Mouse (Mus musculus): ENCODE measurements around the gene Tmem94.
"Not testable (repeated sequence)": the region's sequence is repeated elsewhere in the genome, so short reads cannot be mapped to it uniquely, and the experiment has no call there.

The Tmem94 gene

DNA sequence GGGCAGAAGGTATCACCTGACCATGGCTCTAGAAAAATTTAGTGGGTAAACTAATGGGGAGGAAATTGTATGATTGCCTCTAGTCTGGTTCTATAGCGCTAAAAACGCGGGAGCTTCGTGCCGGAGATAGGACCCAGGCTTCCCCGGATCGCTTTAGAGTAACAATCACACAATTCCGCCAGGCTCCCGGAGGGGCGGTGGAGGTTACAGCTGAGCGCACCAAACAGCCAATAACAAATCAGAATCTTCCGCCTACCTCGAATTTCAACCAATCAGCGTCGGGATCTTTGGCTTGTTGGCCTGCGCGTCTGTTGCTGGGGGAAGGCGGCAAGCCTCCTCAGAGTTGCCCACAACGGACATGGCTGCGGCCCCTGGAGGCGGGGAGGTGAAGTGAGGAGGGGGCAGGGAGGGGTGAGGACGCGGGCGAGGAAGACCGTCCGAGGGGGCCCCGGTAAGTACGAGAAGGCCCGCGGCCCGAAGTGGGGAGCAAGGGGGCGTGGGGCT, at the start of gene Tmem94:
Gene Tmem94, plus strand, starts transcription at position 331 of the 504 bp plus-strand sequence.
- peak; percentile 65 for DNase-seq (ENCODE audit: extremely low read depth, low read depth, low spot score)

- no peak for DNase-seq (ENCODE audit: extremely low read depth, low read depth, low spot score)
Measured at GRCm38 (mm10) chr11:115716410-115717338, 48.6 kb upstream of the Tmem94 start.

DNA sequence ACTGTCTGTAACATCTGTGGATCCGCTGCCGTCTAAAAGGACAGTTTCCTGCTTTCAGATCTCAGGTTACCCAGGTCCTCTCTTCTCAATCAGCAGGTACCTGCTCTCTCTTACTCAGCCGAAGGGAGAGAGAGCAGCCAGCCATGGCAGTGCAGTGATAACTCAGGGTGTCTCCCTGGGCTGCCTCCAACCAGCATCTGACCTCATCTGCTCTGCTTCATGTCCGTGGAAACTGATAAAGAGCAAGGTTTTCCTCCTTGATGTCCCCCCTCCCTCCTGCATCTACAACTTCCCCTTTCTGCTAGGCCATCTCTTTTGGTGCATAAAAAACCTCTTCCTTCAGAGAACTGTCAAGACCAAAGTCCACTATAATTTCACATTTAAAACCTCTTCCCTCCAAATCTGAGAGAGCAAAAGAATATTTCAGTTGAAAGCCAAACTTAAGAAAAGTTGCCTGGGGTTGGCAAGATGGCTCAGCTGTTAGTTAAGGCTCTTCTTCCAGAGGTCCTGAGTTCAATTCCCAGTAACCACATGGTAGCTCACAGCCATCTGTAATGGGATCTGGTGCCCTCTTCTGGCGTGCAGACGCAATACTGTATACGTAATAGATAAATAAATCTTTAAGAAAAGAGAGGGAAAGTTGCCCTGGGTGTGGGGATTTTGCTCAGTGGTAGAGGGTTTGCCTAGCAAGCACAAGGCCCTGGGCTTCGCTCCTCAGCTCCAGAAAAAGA, 47.4 kb upstream of the Tmem94 start:
- no peak for DNase-seq (ENCODE audit: extremely low read depth, low read depth, low spot score)

DNA sequence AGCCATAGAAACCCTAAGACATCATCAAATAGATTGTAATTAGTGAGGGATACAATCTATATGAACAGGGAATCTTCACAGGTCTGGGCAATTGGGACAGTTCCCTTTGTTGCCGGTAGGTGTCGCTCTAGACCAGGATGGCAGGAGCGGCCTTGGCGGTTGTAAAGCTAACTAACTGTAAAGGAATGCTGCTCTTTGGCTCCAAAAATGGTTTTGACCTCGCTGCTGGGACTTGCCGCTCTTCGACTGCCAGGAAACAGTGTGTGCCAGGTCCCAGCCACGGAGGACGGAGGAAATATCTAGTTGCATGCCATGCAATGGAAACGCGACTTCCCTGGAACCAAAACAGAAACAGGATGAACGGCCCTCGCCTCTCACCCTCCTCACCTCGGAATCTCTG, 42.6 kb upstream of the Tmem94 start:
- peak; percentile 45 for DNase-seq (ENCODE audit: extremely low read depth, low read depth, low spot score)

DNA sequence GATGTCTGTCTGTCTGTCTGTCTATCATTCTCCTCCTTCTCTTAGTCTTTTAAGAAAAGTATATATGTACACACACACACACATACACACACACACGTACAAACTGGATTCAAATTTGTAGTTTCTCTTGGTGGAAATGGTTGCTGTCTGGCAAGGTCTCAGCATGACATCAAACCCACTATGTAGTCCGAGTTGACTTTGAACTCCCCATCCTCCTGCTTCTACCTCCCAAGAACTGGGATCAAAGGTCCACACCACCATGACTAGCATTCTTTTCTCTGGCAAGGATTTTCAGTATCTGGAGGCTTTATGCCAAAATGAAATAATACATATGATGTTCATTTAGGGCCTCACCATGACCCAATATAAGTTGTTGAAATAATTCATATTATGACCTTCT, 42.0 kb upstream of the Tmem94 start:
- DNase-seq (ENCODE audit: extremely low read depth, low read depth, low spot score) = no peak

DNA sequence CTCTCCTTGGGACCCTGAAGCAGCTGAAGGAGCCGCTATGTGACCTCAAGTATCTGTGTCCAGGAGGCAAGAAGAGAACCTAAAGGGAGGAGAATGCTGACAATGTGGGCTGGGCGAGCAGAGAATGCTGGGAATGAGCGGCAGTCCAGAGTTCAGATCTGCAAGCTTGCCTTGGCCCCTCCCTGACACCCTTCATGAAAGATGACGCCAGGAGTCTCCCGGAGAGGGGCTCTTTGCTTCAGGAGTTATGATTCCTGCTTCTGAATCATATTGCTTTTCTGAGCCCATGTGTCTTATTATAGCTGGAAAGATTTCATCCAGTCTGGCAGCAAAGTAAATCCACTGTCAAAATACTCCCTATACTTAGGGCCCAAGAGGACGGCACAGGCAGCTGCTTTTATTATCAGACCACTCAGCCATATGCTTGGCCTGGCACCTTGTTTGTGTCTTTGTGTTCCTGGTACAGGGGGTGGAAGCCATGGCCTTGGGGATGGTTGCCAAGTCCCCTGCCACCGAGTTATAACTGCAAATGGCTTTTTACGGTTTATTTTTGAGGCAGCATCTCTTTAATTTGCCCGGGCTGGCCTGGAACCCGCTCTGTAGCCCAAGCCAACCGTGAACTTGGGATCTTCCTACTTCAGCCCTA, 31.1 kb upstream of the Tmem94 start:
- no peak for DNase-seq (ENCODE audit: extremely low read depth, low read depth, low spot score)

DNA sequence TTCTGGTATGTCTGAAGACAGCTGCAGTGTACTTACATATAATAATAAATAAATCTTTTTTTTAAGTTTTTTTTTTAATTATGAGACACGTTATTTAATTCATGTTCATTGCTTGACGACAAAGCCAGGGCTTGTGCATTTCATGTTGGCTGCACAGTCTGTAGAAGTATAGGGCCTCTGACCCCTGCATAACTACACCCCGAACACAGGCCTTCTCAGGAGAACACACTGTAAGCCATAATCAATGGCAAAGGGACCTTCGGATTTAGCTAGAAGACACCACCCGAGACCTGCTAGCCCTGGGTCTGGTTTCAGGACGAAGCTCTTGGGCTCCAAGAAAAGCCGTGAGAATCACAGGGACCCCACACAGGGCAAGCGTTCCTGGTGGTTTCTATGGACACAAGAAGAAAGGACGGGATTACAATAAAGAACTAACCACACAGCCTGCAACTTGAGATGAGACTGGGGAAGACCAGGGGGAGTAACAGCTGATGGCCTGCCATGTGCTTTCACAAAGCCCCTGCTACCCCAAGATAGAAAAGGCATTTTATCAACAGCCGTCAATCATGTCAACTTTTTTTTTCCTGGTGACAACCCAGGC, 27.5 kb upstream of the Tmem94 start:
- DNase-seq (ENCODE audit: extremely low read depth, low read depth, low spot score) = no peak

DNA sequence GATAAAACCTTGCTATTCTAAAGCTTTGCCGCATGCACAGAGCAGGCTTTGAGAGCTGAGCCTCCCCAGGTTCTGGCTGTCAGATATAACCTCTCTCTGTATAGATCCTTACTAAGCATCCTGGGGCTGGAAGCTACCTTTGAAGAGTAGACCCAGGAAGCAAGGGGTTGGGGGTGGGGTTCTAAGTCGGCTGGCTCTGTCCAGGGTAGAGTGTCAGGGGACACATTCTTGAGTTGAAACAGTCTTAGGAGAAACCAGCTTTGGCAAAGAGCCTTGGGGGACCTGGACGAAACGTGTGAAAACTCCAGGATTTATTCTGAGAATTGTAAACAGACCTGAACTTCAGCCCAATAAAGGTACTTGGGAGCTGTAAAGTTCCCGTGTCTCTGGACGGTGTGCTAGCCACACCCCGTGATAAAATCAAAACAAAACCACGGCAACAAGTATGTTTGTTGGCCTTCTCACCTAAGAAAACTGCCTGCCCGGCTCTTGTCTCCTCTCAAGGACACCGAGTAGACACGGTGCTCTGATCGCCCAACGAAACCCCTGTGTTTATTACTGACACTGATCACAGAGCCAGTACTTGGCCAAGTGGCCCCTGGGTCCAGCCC, 26.9 kb upstream of the Tmem94 start:
- DNase-seq (ENCODE audit: extremely low read depth, low read depth, low spot score) = no peak

GRCm38 (mm10) chr11:115741070-115741469, 24.2 kb upstream of the Tmem94 start:
- DNase-seq (ENCODE audit: extremely low read depth, low read depth, low spot score) = peak; percentile 61

DNA sequence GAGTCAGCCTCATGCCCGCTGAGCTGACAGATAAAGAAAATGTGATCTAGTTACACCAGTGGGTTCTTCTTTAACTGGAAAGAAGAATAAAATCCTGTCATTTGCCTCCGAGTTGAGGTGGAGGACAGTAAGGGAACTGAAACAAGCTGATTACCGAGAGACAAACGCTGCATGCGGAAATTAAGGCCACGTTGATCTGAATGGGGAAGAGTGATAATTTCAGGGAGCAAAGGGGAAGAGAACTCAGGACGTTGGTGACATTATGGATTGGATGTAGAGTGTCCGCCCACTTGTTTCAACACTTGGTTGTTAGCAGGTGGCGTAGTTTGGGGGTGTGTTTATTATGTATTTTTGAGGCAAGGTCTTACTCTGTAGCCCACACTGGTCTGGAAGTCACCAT, 22.3 kb upstream of the Tmem94 start:
- DNase-seq (ENCODE audit: extremely low read depth, low read depth, low spot score) = no peak

GRCm38 (mm10) chr11:115744385-115744784, 20.8 kb upstream of the Tmem94 start:
- DNase-seq (ENCODE audit: extremely low read depth, low read depth, low spot score) = peak; percentile 56

DNA sequence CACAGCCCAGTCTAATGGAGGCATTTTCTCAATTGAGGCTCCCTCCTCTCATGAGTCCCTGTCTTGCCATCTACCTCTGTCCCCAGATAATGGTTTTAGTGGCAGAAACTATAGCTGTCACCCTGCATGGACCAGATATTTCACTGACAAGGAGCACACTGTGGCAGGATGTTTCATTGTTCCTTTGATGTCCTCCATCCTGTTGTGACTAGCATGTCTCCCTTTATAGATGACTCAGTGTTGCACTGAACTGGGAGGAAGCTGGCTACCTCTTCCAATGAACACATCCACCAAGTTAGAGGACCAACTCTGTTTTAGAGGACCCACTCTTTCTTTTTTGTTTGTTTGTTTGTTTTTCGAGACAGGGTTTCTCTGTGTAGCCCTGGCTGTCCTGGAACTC, 19.1 kb upstream of the Tmem94 start:
- no peak for DNase-seq (ENCODE audit: extremely low read depth, low read depth, low spot score)

GRCm38 (mm10) chr11:115746762-115747161, 18.5 kb upstream of the Tmem94 start:
- no peak for DNase-seq (ENCODE audit: extremely low read depth, low read depth, low spot score)

DNA sequence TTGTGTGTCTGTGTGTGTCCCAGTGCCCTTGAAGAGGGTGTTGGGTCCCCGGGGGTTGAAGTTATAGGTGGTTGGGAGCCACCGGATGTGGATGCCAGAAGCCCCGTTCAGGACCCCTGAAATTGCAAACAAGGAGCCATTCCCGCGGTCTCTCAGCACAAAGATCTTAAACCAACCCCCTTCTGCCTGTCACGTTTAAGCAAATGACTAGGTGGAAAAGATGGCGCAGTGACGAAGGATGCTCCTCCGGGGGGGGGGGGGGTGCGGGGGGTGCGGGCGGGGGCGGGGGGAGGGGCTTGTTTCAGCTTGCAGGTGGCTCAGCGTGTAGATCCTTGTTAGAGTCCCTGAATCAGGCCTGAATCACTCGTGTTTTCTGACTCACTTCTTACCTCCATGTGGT, 17.9 kb upstream of the Tmem94 start:
- DNase-seq (ENCODE audit: extremely low read depth, low read depth, low spot score) = no peak

GRCm38 (mm10) chr11:115749834-115750233, 15.4 kb upstream of the Tmem94 start:
- DNase-seq (ENCODE audit: extremely low read depth, low read depth, low spot score) = no peak

DNA sequence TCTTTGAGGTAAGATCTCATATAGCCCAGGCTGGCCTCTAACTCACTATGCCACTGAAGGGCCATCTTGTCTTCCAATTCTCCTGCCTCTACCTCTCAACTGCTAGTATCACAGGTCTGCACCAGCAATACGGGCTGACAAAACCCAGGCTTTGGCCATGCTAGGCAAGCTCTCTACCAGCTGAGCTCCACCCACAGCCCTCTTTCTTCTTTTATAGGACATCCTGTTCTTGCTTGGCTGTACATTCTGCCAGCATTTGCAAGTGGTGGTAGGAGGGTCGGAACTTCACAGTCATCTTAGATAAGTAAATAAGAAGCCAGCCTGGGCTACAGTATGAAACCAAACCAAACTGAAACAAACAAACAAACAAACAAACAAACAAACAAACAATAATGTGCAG, 13.5 kb upstream of the Tmem94 start:
- no peak for DNase-seq (ENCODE audit: extremely low read depth, low read depth, low spot score)

- no peak for DNase-seq (ENCODE audit: extremely low read depth, low read depth, low spot score)
Measured at GRCm38 (mm10) chr11:115752653-115753052, 12.6 kb upstream of the Tmem94 start.

- no peak for DNase-seq (ENCODE audit: extremely low read depth, low read depth, low spot score)
Measured at GRCm38 (mm10) chr11:115753485-115753884, 11.7 kb upstream of the Tmem94 start.

GRCm38 (mm10) chr11:115762176-115762575, 3.1 kb upstream of the Tmem94 start:
- not testable (repeated sequence) for DNase-seq (ENCODE audit: extremely low read depth, low read depth, low spot score)

DNA sequence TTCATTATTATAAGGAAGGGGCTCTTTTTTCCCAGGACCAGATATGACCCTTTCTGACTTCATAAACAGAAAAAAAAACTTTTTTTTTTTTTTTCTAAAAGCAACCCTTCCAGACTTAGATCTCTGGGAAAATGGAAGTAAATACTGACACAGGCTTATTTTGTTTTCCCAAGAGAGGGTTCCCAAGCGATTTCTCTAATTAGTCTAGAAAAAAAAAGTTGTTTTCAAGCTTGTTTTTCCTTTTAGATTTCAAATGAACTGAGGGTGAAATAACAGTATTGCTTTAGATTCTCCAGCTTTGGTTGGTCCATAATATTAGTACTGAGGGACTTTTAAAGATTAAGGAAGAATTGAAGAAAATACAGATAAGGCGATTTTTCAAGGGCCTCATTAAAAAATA, 535 bp upstream of the Tmem94 start:
- DNase-seq (ENCODE audit: extremely low read depth, low read depth, low spot score) = no peak
